Mouse (Mus musculus) CD4-positive, CD25-positive, alpha-beta regulatory T cell, adult 4 months (primary cell): Measurements from ENCODE around the gene Dync1i2. TPM values are rescaled to one million over a fixed set of nuclear protein-coding genes. Genes with fewer than 3 reads are reported as not detected.

Source experiments
- ATAC-seq: one replicate; pipeline ENCODE4 v1.8.0; 2017
- polyA plus RNA-seq, 2 experiments: library from polyadenylated mRNA; unstranded; fragments of 100-300 nt; shearing (Covaris generic); gene quantifications; one replicate each; pipeline ENCODE4 v1.2.1; 2017

The Dync1i2 gene
- 10 to 100 TPM; 85.0 to 94.7 TPM for polyA plus RNA-seq

GRCm38 (mm10) chr2:71211591-71212359 lies at the start of gene Dync1i2:
Gene Dync1i2 (plus strand): TSS chr2:71211706.
- peak; percentile 100 for ATAC-seq

- ATAC-seq, result no peak
These were observed 48.5 kb upstream of the Dync1i2 start for GRCm38 (mm10) chr2:71162831-71163621.

- ATAC-seq, result no peak
These were observed 44.3 kb upstream of the Dync1i2 start for GRCm38 (mm10) chr2:71167211-71167610.

GRCm38 (mm10) chr2:71168461-71169021 lies 43.0 kb upstream of the Dync1i2 start:
- ATAC-seq, result no peak

- ATAC-seq, result no peak
These were observed 38.5 kb upstream of the Dync1i2 start for GRCm38 (mm10) chr2:71173031-71173430.

- ATAC-seq, result no peak
These were observed 34.9 kb upstream of the Dync1i2 start for GRCm38 (mm10) chr2:71176329-71177249.

- no peak for ATAC-seq
These were observed 34.3 kb upstream of the Dync1i2 start for GRCm38 (mm10) chr2:71177250-71177615.

GRCm38 (mm10) chr2:71177760-71178159 lies 33.7 kb upstream of the Dync1i2 start:
- no peak for ATAC-seq

GRCm38 (mm10) chr2:71179716-71180115 lies 31.8 kb upstream of the Dync1i2 start:
- ATAC-seq, result no peak

- no peak for ATAC-seq
These were observed 30.8 kb upstream of the Dync1i2 start for GRCm38 (mm10) chr2:71180566-71181217.

GRCm38 (mm10) chr2:71187950-71188349 lies 23.6 kb upstream of the Dync1i2 start:
- no peak for ATAC-seq

GRCm38 (mm10) chr2:71188861-71189260 lies 22.6 kb upstream of the Dync1i2 start:
- ATAC-seq, result no peak

- no peak for ATAC-seq
These were observed 19.9 kb upstream of the Dync1i2 start for GRCm38 (mm10) chr2:71191391-71192194.

- no peak for ATAC-seq
These were observed 19.2 kb upstream of the Dync1i2 start for GRCm38 (mm10) chr2:71192195-71192807.

- no peak for ATAC-seq
These were observed 17.2 kb upstream of the Dync1i2 start for GRCm38 (mm10) chr2:71194137-71194960.

GRCm38 (mm10) chr2:71196947-71197346 lies 14.6 kb upstream of the Dync1i2 start:
- no peak for ATAC-seq

GRCm38 (mm10) chr2:71198907-71199306 lies 12.6 kb upstream of the Dync1i2 start:
- no peak for ATAC-seq

GRCm38 (mm10) chr2:71200485-71200884 lies 11.0 kb upstream of the Dync1i2 start:
- ATAC-seq, result no peak

GRCm38 (mm10) chr2:71201886-71202285 lies 9.6 kb upstream of the Dync1i2 start:
- no peak for ATAC-seq
